ENCODE assay signal across 21 mouse cellular contexts in the genomic region with DNA sequence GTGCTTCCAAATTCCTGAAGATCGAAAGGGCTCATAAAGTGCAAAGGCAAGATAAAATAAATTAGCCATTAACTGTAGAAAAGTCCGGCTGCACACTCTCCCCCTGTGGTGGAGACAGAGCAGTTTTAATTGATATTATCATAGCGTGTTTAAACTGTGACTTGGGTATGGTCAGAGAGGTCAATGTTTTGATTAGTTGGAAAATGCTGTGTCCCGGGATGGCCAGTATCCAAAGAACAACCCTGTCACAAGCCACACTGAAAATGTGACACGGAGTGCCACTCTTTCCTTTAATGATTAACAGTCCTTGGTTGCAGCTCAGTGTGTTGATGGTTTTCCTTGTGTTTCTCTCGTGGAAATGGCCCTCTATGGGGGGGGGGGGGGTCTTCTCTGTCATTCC. TPM values are rescaled to one million over a fixed set of nuclear protein-coding genes. Genes with fewer than 3 reads are reported as not detected.
DNase-seq lines count a peak whose midpoint lies in the region; ATAC-seq and TF ChIP-seq lines count a peak whose summit lies in the region.
"Had no signal": no experiment of that assay in that cellular context is flagged by ENCODE, and none has a peak within 500 bp of the region (broad histone marks: within the 10 kb centered on the region; RNA-seq: fewer than 3 reads in every experiment).

No protein-coding gene starts in this region.

- H3K4me3 ChIP-seq in gastrocnemius, adult 2 months = peak overlapping the region; percentile 19; the same call in 1 of the 2 replicates
- no peak overlapping the region for H3K4me3 ChIP-seq in neural tube, embryonic 15.5 days (replicated peaks)

- peaks cover 19% of the 10 kb centered on the region for H3K27me3 ChIP-seq in neural tube, embryonic 15.5 days (replicated peaks)
- H3K27me3 ChIP-seq: Patski had no signal

- intact Hi-C loops in gastrocnemius, adult 2 months (cut with DNase I) = loop anchor here (5.0 kb wide), 1 partner anchor 249 kb away; no protein-coding TSS in a partner anchor

- no peak for TF ChIP-seq CTCF in gastrocnemius, adult 2 months (IDR thresholded peaks at IDR 0.05)

- H3K9me3 ChIP-seq in neural tube, embryonic 15.5 days (replicated peaks) = no peaks in the 10 kb centered on the region
- H3K9me3 ChIP-seq: hindbrain, embryonic 10.5 days; midbrain, embryonic 15.5 days; stomach, embryonic 15.5 days had no signal

- no peak for DNase-seq in gastrocnemius, adult 2 months
- no peak for DNase-seq in gastrocnemius, adult 18-20 months (ENCODE audit: low spot score)
- peak; percentile 53 for DNase-seq in adipocyte (ENCODE audit: low spot score)
- DNase-seq in kidney, adult 18-20 months = peak; percentile 66
- DNase-seq in kidney, postnatal 10 days = peak; percentile 24
- DNase-seq in right cerebral cortex, postnatal 10 days (ENCODE audit: low spot score in 2 of 2) = no peak
- no peak for DNase-seq in layer of hippocampus, adult 18-20 months (ENCODE audit: low spot score in 2 of 2)
- DNase-seq: adrenal gland, postnatal 14 days; cerebellum, postnatal 14 days; gastrocnemius, postnatal 14 days; lung, adult 18-20 months; thymus, adult 18-20 months had no signal

- H3K27ac ChIP-seq in gastrocnemius, adult 2 months = no peak overlapping the region
- H3K27ac ChIP-seq in neural tube, embryonic 15.5 days (replicated peaks) = no peak overlapping the region
- H3K27ac ChIP-seq: hindbrain, embryonic 10.5 days; hindbrain, postnatal 0 days; midbrain, embryonic 15.5 days; stomach, embryonic 15.5 days had no signal

- peaks cover 8% of the 10 kb centered on the region for H3K4me1 ChIP-seq in neural tube, embryonic 15.5 days

- no peak overlapping the region for H3K4me2 ChIP-seq in neural tube, embryonic 15.5 days

- ATAC-seq in neural tube, embryonic 15.5 days (ENCODE audit: low FRiP score) = no peak
- ATAC-seq: CD4-positive, CD25-positive, alpha-beta regulatory T cell, adult 4 months; hindbrain, postnatal 0 days; midbrain, embryonic 15.5 days had no signal

- WGBS in neural tube, embryonic 15.5 days = 54% methylated on average over 6 of the region's 6 CpGs

- no peaks in the 10 kb centered on the region for H3K36me3 ChIP-seq in neural tube, embryonic 15.5 days
- H3K36me3 ChIP-seq: hindbrain, embryonic 10.5 days; midbrain, embryonic 15.5 days; stomach, embryonic 15.5 days had no signal

- H3K9ac ChIP-seq in neural tube, embryonic 15.5 days (replicated peaks) = no peak overlapping the region
- H3K9ac ChIP-seq: midbrain, embryonic 15.5 days; stomach, embryonic 15.5 days had no signal

RNA-seq across cellular contexts. Expression of gene Ptgfr, which starts 0.9 kb away (rescaled TPM):
- total RNA-seq in gastrocnemius, adult 2 months (2021) = 1 to 10 TPM; 1.3 to 2.2 TPM
- total RNA-seq in gastrocnemius, adult 18-20 months (2021) = 1 to 10 TPM in 1 of 2 experiments, under 1 TPM in 1; 0.94 to 1.5 TPM
- polyA plus RNA-seq in neural tube, embryonic 15.5 days (2015; fragmentation: Nextera tagmentation; extraction: Ambion mirVana) = 1.7 and 1.8 TPM in 2 replicates
- under 1 TPM; 0.36 to 0.47 TPM for total RNA-seq in layer of hippocampus, adult 18-20 months (2021)
- total RNA-seq: megakaryocyte-erythroid progenitor cell, adult 5-6 weeks; neutrophil, adult 5-6 weeks had no signal
- polyA plus RNA-seq: CD4-positive, CD25-positive, alpha-beta regulatory T cell, adult 4 months had no signal

Comparison
In these comparisons a context has a peak if more than half of its experiments do, and no peak if none do; other contexts are left out.
1. DNase-seq: peak in adipocyte (single experiment), kidney, adult 18-20 months (single experiment) and kidney, postnatal 10 days (single experiment); none in gastrocnemius, adult 2 months (single experiment), gastrocnemius, adult 18-20 months (single experiment), right cerebral cortex, postnatal 10 days (0 of 2) and layer of hippocampus, adult 18-20 months (0 of 2).